Mouse (Mus musculus): ENCODE results near the gene Fzd4. TPM values are rescaled to one million over a fixed set of nuclear protein-coding genes. Genes with fewer than 3 reads are reported as not detected.
A peak's percentile ranks its signal among the peaks of the same experiment; 100 is the strongest.

Gene Fzd4
- polyA plus RNA-seq, 1 experiment from 2014 or later, result 2.6 TPM

DNA sequence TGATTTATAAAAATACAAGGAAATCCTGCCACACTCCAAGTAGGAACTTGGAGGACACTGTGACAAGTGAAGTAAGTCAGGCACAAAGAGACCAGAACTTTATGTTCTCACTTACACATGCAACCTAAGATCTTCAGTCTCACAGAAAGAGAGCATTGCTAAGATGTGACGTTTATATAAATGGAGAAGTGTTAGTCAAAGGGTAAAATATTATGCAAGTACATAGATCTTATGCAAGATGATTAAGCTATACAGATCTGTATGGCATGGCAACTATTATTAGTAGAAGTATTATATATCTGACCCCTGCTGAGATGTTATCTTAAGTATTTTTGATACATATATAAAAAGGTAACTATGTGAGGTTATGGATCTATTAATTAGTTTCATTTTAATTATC lies 8.8 kb upstream of the Fzd4 start:
- H3K36me3 ChIP-seq (ENCODE audit: control insufficient read depth, insufficient read depth, low read length), result no peaks in the 10 kb centered on the region
- no peaks in the 10 kb centered on the region for H3K27me3 ChIP-seq (ENCODE audit: control insufficient read depth, insufficient read depth, low read length)
- WGBS, result 86% methylated on average over 1 of the region's 1 CpGs
- no peak overlapping the region for H3K4me3 ChIP-seq (replicated peaks; ENCODE audit: low read depth, low read length)
- ATAC-seq (ENCODE audit: low FRiP score, low TSS enrichment), result no peak
- no peak overlapping the region for H3K4me2 ChIP-seq (ENCODE audit: low read length)
- DNase-seq, result no peak
- no peaks in the 10 kb centered on the region for H3K4me1 ChIP-seq (ENCODE audit: control insufficient read depth, insufficient read depth, low read length)
- H3K27ac ChIP-seq (replicated peaks; ENCODE audit: low read depth, low read length), result no peak overlapping the region
- H3K9ac ChIP-seq (replicated peaks; ENCODE audit: low read length), result no peak overlapping the region
- no peaks in the 10 kb centered on the region for H3K9me3 ChIP-seq (ENCODE audit: control insufficient read depth, low read length)

DNA sequence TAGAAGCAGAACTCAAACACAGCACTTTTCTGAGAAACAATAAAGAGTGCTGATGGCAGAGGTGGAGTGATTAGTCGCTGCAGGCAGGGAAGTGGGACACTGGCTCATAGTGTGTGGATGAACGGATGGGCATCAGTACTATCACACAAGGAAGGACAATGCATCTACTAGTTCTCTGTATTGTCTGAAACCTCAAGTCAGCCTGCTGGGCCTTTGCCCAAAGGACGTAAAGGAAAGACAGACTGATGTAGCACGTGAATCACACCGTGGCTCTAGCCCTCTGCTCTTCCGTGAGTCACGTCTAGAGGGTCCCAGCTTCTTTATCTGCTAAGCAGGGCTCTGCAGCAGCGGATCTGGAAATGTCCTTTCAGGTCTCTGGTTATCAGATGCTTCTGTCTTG lies 7.8 kb upstream of the Fzd4 start:
- 66% methylated on average over 8 of the region's 8 CpGs for WGBS
- Histone ChIP-seq H3K27me3 (ENCODE audit: control insufficient read depth, insufficient read depth, low read length) (no peaks in the 10 kb centered on the region), H3K9ac (replicated peaks; ENCODE audit: low read length) (no peak overlapping the region), H3K4me3 (replicated peaks; ENCODE audit: low read depth, low read length) (no peak overlapping the region), H3K27ac (replicated peaks; ENCODE audit: low read depth, low read length) (no peak overlapping the region), H3K9me3 (ENCODE audit: control insufficient read depth, low read length) (no peaks in the 10 kb centered on the region), H3K36me3 (ENCODE audit: control insufficient read depth, insufficient read depth, low read length) (no peaks in the 10 kb centered on the region), H3K4me2 (ENCODE audit: low read length) (no peak overlapping the region), H3K4me1 (ENCODE audit: control insufficient read depth, insufficient read depth, low read length) (no peaks in the 10 kb centered on the region)
- ATAC-seq (ENCODE audit: low FRiP score, low TSS enrichment), result no peak
- DNase-seq, result no peak

DNA sequence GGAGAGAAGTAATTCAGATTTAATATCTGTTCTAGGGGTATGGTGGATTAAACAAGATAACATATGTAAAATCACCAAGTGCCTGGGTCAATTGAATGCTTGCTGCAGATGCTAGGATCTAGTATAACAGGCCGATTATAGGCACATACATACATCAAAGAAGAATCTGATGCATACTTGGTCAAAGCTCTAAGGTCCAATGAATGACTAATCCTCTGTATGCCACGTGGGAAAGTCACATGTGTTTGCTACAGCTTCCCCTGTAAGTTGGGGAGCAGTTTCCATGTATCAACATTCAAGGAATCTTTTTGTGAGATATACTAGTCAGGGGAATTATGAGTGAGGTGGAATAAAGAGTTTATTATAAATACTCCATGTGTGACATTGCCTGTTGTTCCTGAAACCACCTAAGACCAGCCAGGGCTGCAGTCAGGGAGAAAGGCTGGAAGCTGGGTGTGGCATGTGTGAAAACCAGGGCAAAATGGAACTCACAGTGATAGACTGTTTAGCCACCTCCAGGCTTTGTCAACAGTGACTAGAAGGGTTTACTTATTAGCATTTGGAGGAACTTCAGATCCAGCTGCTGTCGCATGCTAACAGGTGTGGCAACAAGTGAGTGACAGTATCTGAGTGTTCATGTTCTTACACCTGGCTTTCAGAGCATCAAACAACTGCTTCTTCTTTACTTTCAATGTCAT lies 6.2 kb upstream of the Fzd4 start:
- no peak overlapping the region for H3K4me3 ChIP-seq (replicated peaks; ENCODE audit: low read depth, low read length)
- H3K9me3 ChIP-seq (ENCODE audit: control insufficient read depth, low read length), result no peaks in the 10 kb centered on the region
- H3K36me3 ChIP-seq (ENCODE audit: control insufficient read depth, insufficient read depth, low read length), result no peaks in the 10 kb centered on the region
- WGBS, result 69% methylated on average over 3 of the region's 3 CpGs
- ATAC-seq (ENCODE audit: low FRiP score, low TSS enrichment) (no peak), DNase-seq (no peak)
- H3K4me2 ChIP-seq (ENCODE audit: low read length), result no peak overlapping the region
- peaks cover 4% of the 10 kb centered on the region; the same call in 1 of the 2 replicates for H3K27me3 ChIP-seq (ENCODE audit: control insufficient read depth, insufficient read depth, low read length)
- no peak overlapping the region for H3K9ac ChIP-seq (replicated peaks; ENCODE audit: low read length)
- H3K27ac ChIP-seq (replicated peaks; ENCODE audit: low read depth, low read length), result no peak overlapping the region
- 0 out of 2 replicates have a peak, but pooled peaks cover under 1% of the 10 kb centered on the region for H3K4me1 ChIP-seq (ENCODE audit: control insufficient read depth, insufficient read depth, low read length)

DNA sequence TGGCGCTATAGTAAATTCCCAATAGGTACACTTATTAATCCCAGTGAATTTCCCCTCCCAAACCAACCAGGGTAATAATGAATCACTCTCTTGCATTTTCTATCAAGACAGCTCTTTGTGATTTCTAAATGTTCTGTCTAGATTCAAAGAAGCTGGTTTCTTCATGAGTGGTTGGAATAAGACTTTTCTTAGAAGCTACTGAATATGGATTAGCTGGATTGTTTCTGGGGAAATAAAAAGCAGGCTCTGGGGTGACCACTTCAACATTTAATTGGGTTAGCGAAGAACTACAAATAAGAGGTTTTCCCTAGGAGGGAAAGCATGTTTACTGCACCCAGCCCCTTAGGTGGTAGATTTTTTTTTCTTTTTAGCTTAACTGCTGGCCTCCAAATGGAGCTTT lies 3.4 kb upstream of the Fzd4 start:
- Histone ChIP-seq H3K36me3 (ENCODE audit: control insufficient read depth, insufficient read depth, low read length) (no peaks in the 10 kb centered on the region), H3K4me3 (replicated peaks; ENCODE audit: low read depth, low read length) (no peak overlapping the region), H3K9ac (replicated peaks; ENCODE audit: low read length) (no peak overlapping the region), H3K27me3 (ENCODE audit: control insufficient read depth, insufficient read depth, low read length) (peaks cover 14% of the 10 kb centered on the region), H3K4me1 (ENCODE audit: control insufficient read depth, insufficient read depth, low read length) (peaks cover 9% of the 10 kb centered on the region; the same call in 1 of the 2 replicates), H3K9me3 (ENCODE audit: control insufficient read depth, low read length) (no peaks in the 10 kb centered on the region), H3K4me2 (ENCODE audit: low read length) (no peak overlapping the region), H3K27ac (replicated peaks; ENCODE audit: low read depth, low read length) (no peak overlapping the region)
- ATAC-seq (ENCODE audit: low FRiP score, low TSS enrichment) (no peak), DNase-seq (no peak)
- WGBS, result 52% methylated on average over 2 of the region's 2 CpGs

- Histone ChIP-seq H3K9me3 (ENCODE audit: control insufficient read depth, low read length) (no peaks in the 10 kb centered on the region), H3K4me3 (replicated peaks; ENCODE audit: low read depth, low read length) (no peak overlapping the region), H3K36me3 (ENCODE audit: control insufficient read depth, insufficient read depth, low read length) (no peaks in the 10 kb centered on the region), H3K27ac (replicated peaks; ENCODE audit: low read depth, low read length) (no peak overlapping the region), H3K27me3 (ENCODE audit: control insufficient read depth, insufficient read depth, low read length) (peaks cover 19% of the 10 kb centered on the region), H3K4me2 (ENCODE audit: low read length) (no peak overlapping the region), H3K4me1 (ENCODE audit: control insufficient read depth, insufficient read depth, low read length) (peaks cover 9% of the 10 kb centered on the region; the same call in 1 of the 2 replicates), H3K9ac (replicated peaks; ENCODE audit: low read length) (no peak overlapping the region)
- WGBS, result 48% methylated on average over 11 of the region's 11 CpGs
- DNase-seq (no peak), ATAC-seq (ENCODE audit: low FRiP score, low TSS enrichment) (no peak)
Measured at GRCm38 (mm10) chr7:89401136-89401858, 2.9 kb upstream of the Fzd4 start.

GRCm38 (mm10) chr7:89401936-89402335 lies 2.2 kb upstream of the Fzd4 start:
- Histone ChIP-seq H3K27ac (replicated peaks; ENCODE audit: low read depth, low read length) (no peak overlapping the region), H3K36me3 (ENCODE audit: control insufficient read depth, insufficient read depth, low read length) (no peaks in the 10 kb centered on the region), H3K4me2 (ENCODE audit: low read length) (no peak overlapping the region), H3K9me3 (ENCODE audit: control insufficient read depth, low read length) (no peaks in the 10 kb centered on the region), H3K4me3 (replicated peaks; ENCODE audit: low read depth, low read length) (no peak overlapping the region), H3K4me1 (ENCODE audit: control insufficient read depth, insufficient read depth, low read length) (peaks cover 9% of the 10 kb centered on the region; the same call in 1 of the 2 replicates), H3K27me3 (ENCODE audit: control insufficient read depth, insufficient read depth, low read length) (peaks cover 20% of the 10 kb centered on the region), H3K9ac (replicated peaks; ENCODE audit: low read length) (no peak overlapping the region)
- 84% methylated on average over 3 of the region's 3 CpGs for WGBS
- ATAC-seq (ENCODE audit: low FRiP score, low TSS enrichment) (no peak), DNase-seq (no peak)

- peaks cover 20% of the 10 kb centered on the region for H3K27me3 ChIP-seq (ENCODE audit: control insufficient read depth, insufficient read depth, low read length)
- H3K9ac ChIP-seq (replicated peaks; ENCODE audit: low read length), result peak overlapping the region; percentile 60
- WGBS, result 4% methylated on average over 52 of the region's 52 CpGs
- peaks cover 9% of the 10 kb centered on the region; the same call in 1 of the 2 replicates for H3K4me1 ChIP-seq (ENCODE audit: control insufficient read depth, insufficient read depth, low read length)
- H3K27ac ChIP-seq (replicated peaks; ENCODE audit: low read depth, low read length), result peak overlapping the region; percentile 78
- DNase-seq, result peak; percentile 84
- H3K9me3 ChIP-seq (ENCODE audit: control insufficient read depth, low read length), result no peaks in the 10 kb centered on the region
- H3K4me2 ChIP-seq (ENCODE audit: low read length), result peak overlapping the region; percentile 100
- peak; percentile 83 for ATAC-seq (ENCODE audit: low FRiP score, low TSS enrichment)
- no peaks in the 10 kb centered on the region for H3K36me3 ChIP-seq (ENCODE audit: control insufficient read depth, insufficient read depth, low read length)
- peak overlapping the region; percentile 65 for H3K4me3 ChIP-seq (replicated peaks; ENCODE audit: low read depth, low read length)
Measured at GRCm38 (mm10) chr7:89403053-89403972, 842 bp upstream of the Fzd4 start.

- peak; percentile 18 for DNase-seq
- WGBS, result under 1% methylated on average over 35 of the region's 35 CpGs
- H3K9me3 ChIP-seq (ENCODE audit: control insufficient read depth, low read length), result no peaks in the 10 kb centered on the region
- H3K27me3 ChIP-seq (ENCODE audit: control insufficient read depth, insufficient read depth, low read length), result peaks cover 20% of the 10 kb centered on the region
- ATAC-seq (ENCODE audit: low FRiP score, low TSS enrichment), result peak; percentile 0; the same call in 1 of the 2 replicates
- H3K4me2 ChIP-seq (ENCODE audit: low read length), result peak overlapping the region; percentile 100
- peak overlapping the region; percentile 65 for H3K4me3 ChIP-seq (replicated peaks; ENCODE audit: low read depth, low read length)
- H3K4me1 ChIP-seq (ENCODE audit: control insufficient read depth, insufficient read depth, low read length), result peaks cover 9% of the 10 kb centered on the region; the same call in 1 of the 2 replicates
- peak overlapping the region; percentile 60 for H3K9ac ChIP-seq (replicated peaks; ENCODE audit: low read length)
- 0 out of 2 replicates have a peak overlapping the region, but pooled peaks have one; percentile 52 for H3K27ac ChIP-seq (replicated peaks; ENCODE audit: low read depth, low read length)
- H3K36me3 ChIP-seq (ENCODE audit: control insufficient read depth, insufficient read depth, low read length), result no peaks in the 10 kb centered on the region
Measured at GRCm38 (mm10) chr7:89404734-89405440, 732 bp downstream of the Fzd4 start.

Measured in midbrain, embryonic 14.5 days (tissue).